Mouse (Mus musculus) heart, embryonic 10.5 days (tissue): ENCODE measurements around the gene Slc25a35. TPM values are rescaled to one million over a fixed set of nuclear protein-coding genes. Genes with fewer than 3 reads are reported as not detected.
A peak's percentile ranks its signal among the peaks of the same experiment; 100 is the strongest.
"Not testable (repeated sequence)": the region's sequence is repeated elsewhere in the genome, so short reads cannot be mapped to it uniquely, and the experiment has no call there.

ENCODE experiments used
- DNase-seq: peaks from one replicate; pipeline ENCODE4 v3.0.0-alpha.2; 2017; ENCODE audit warnings: low spot score
- H3K27ac ChIP-seq: fragments of 300-500 bp; sonication (generic); 2 replicates; pipeline ENCODE4 v1.5.1; 2016; ENCODE audit warnings: mild to moderate bottlenecking
- H3K27me3 ChIP-seq: fragments of 300-500 bp; sonication (generic); 2 replicates; pipeline ENCODE4 v1.6.1; 2016; ENCODE audit warnings: mild to moderate bottlenecking; ENCODE audit not compliant: poor library complexity, insufficient read depth, severe bottlenecking
- H3K36me3 ChIP-seq: fragments of 300-500 bp; sonication (generic); 2 replicates; pipeline ENCODE4 v1.6.1; 2016; ENCODE audit warnings: mild to moderate bottlenecking, moderate library complexity
- H3K4me1 ChIP-seq: fragments of 300-500 bp; sonication (generic); 2 replicates; pipeline ENCODE4 v1.6.1; 2016; ENCODE audit warnings: mild to moderate bottlenecking
- H3K4me3 ChIP-seq: fragments of 300-500 bp; sonication (generic); 2 replicates; pipeline ENCODE4 v1.5.1; 2016; ENCODE audit warnings: mild to moderate bottlenecking, moderate library complexity
- H3K9me3 ChIP-seq: fragments of 300-500 bp; sonication (generic); 2 replicates; pipeline ENCODE4 v1.6.1; 2016; ENCODE audit warnings: mild to moderate bottlenecking, moderate library complexity
- whole genome bisulfite sequencing: fragments of 180-500 bp; shearing (Covaris S2); methylation state at CpG from one replicate; pipeline ENCODE4 v1.1.7; 2016; 5-methylcytosine and 5-hydroxymethylcytosine counted together
- polyA plus RNA-seq: library from polyadenylated mRNA; unstranded; fragments of >200 nt; fragmentation: Nextera tagmentation; extraction: Ambion mirVana; gene quantifications from 2 replicates; pipeline ENCODE4 v1.2.1, GENCODE M21; 2016

Slc25a35 gene
- polyA plus RNA-seq, 1 experiment from 2014 or later = 1.5 TPM

DNA sequence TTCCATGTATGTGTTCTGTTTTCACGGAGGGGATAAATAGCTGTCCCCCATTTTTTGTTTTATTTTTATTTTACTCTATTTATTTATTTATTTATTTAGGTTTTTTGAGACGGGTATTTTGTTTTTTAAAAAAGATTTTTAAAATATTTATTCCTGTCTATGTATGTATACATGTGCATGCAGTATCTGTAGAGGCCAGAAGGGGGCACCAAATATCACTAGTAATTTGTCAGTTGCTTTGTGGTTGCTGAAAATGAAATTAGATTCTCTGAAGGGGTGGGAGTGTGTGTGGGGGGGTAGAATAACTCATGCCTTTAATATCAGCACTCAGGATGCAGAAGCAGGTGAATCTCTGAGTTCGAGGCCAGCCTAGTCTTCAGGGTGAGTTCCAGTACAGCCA is 2.1 kb upstream of the Slc25a35 start:
- Histone ChIP-seq H3K36me3 (no peaks in the 10 kb centered on the region), H3K9me3 (no peaks in the 10 kb centered on the region), H3K4me1 (peaks cover 22% of the 10 kb centered on the region), H3K4me3 (no peak overlapping the region), H3K27ac (no peak overlapping the region), H3K27me3 (peaks cover 19% of the 10 kb centered on the region; the same call in 1 of the 2 replicates)
- 26% methylated on average over 3 of the region's 3 CpGs for WGBS
- DNase-seq = no peak

DNA sequence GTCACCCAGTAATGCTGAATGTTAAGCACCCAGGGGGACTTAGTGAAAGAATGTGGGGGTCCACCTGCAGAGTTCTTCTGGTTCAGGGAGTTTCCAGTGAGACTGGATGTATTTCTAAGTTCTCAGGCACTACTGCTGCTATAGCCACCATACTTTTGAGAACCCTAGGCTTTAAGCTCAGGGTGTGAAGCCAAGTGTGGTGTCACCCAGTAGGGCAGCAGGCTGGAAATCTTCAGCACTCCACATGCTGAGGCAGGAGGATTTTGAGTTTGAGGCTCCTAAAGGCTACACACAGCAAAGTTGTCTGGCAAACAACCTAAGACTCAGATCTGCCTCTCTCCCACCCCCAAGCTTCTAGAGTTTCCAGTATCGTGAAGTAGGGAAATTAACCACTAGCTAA is 1.4 kb upstream of the Slc25a35 start:
- no peak for DNase-seq
- Histone ChIP-seq H3K27me3 (peaks cover 19% of the 10 kb centered on the region; the same call in 1 of the 2 replicates), H3K27ac (no peak overlapping the region), H3K36me3 (no peaks in the 10 kb centered on the region), H3K9me3 (no peaks in the 10 kb centered on the region), H3K4me3 (no peak overlapping the region), H3K4me1 (peaks cover 29% of the 10 kb centered on the region)
- WGBS = 53% methylated on average over 1 of the region's 1 CpGs

DNA sequence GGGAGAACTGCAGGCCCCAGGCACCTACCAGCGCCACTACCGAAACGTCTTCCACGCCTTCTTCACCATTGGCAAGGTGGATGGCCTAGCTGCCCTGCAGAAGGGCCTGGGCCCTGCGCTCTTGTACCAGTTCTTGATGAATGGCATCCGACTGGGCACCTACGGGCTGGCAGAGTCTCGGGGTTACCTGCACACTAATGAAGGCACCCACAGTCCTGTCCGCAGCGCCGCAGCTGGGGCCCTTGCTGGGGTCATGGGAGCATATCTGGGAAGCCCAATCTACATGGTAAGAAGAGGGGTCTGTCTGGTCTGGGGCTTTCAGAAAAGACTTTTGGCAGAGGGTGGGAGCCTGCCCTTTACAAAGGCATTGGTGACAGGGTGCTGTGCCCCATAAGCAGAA is 821 bp downstream of the Slc25a35 start:
- Histone ChIP-seq H3K9me3 (no peaks in the 10 kb centered on the region), H3K36me3 (no peaks in the 10 kb centered on the region), H3K4me3 (no peak overlapping the region), H3K27me3 (peaks cover 19% of the 10 kb centered on the region; the same call in 1 of the 2 replicates), H3K4me1 (peaks cover 44% of the 10 kb centered on the region), H3K27ac (no peak overlapping the region)
- no peak for DNase-seq
- 86% methylated on average over 11 of the region's 11 CpGs for WGBS

DNA sequence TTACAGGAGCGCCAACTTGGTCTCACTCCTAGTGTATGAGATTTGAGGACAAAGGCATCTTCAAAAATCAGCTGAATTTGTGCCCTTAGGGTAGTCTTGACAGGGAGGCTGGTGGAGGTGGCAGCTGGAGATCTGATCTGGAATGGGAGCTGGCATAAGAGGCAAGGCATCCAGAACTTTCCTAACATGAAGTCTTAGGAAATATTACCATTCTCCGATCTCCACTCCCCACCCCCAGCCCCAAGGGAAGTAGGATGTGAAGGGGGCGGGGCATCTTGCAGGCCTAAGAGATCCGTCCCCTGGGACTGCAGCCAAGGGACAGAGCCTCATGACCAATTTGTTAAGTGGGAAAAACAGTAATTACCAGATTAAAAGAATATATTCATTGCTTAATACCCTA is 2.3 kb downstream of the Slc25a35 start:
- Histone ChIP-seq H3K4me3 (no peak overlapping the region), H3K27ac (no peak overlapping the region), H3K9me3 (no peaks in the 10 kb centered on the region), H3K36me3 (no peaks in the 10 kb centered on the region), H3K27me3 (peaks cover 19% of the 10 kb centered on the region; the same call in 1 of the 2 replicates), H3K4me1 (peaks cover 47% of the 10 kb centered on the region)
- WGBS = 64% methylated on average over 4 of the region's 4 CpGs
- no peak for DNase-seq

DNA sequence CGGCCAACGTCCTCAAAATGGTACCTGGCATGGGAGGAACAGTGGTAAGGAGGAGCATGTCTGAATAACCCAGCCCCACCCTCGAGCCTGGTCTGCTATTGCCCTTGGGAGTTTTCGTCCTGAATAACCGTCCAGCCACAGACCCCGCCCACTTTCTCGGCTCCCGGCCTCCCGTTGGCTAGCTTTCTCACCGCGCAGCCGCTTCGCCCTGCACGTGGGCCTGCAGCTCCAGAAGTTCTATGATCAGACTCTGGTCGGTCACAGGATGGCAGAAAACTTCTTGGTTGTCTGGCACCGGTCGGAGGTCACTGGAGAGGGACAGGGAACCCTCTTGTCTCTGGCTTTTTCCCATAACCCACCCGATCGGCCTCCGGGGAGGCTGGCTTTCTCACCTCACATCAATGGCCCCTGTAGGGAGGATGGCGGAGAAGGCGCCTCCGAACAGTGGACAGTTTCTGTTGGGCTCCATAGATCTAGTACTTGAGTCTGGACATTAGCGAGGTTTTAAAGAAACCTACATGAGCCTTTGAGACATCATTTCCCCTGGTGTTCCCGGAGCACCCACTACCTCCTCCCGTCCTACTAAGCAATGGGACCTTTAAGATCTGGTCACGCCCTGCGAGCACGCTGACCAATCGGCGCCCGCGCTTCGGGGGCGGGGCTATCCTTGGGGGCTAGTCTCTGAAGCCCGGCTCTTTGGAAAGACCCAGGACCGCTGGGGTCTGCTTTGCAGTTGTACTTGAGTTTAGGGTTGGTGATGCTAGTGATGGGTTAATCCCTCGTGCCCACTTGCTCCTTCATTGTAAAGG is 5.5 kb downstream of the Slc25a35 start:
- Histone ChIP-seq H3K4me1 (peaks cover 33% of the 10 kb centered on the region), H3K27ac (peak overlapping the region; percentile 73)
- H3K36me3 ChIP-seq = not testable (repeated sequence)

DNA sequence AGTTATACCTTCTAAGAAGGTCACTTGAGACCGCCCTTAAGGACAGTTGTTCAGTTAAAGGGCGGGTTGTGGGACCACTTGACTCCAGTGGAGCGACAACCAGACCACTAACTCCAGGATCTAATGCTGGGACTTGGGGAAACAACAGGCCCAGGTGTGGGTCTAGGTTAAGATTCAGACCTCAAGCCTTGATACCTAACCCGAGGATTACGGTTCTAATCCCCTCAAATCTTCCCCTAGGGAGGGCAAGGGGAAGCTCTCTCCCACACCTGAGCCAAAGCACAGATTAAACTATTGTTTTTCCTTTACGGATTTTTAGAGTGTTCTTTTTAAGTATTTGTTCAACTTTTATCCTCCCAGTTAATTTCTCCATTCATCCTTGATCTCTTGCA is 6.1 kb downstream of the Slc25a35 start:
- peak overlapping the region; percentile 62 for H3K4me3 ChIP-seq
- peak overlapping the region; percentile 19; the same call in 1 of the 2 replicates for H3K27ac ChIP-seq
- no peak for DNase-seq

More for the DNA sequence above, 5.5 kb downstream of the Slc25a35 start:
- peak; percentile 94 for DNase-seq
- under 1% methylated on average over 38 of the region's 38 CpGs for WGBS
- Histone ChIP-seq H3K27me3 (peaks cover 18% of the 10 kb centered on the region; the same call in 1 of the 2 replicates), H3K4me3 (peak overlapping the region; percentile 62)
- H3K9me3 ChIP-seq = not testable (repeated sequence)

DNA sequence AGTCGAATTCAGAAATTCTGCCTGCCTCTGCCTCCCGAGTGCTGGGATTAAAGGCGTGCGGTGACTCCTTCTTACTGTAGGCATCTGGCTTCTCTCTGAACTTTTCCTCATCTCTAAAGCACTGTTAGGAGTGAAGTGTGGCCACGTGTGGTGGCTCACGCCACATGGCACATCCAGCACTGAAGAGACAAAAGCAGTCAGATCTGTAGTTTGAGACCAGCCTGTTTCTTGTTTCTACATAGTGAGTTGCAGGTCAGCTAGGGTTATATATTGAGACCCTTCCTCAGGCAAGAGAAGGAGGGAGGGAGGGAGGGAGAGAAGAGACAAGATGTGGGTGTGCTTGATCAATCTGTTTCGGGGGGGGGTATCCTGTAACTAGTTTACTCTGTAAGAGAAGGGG is 7.2 kb downstream of the Slc25a35 start, which contains the start of gene Rangrf:
TSS of gene Rangrf (minus strand) at position 101 of the 400 bp plus-strand sequence.
- WGBS = 69% methylated on average over 7 of the region's 7 CpGs
- Histone ChIP-seq H3K36me3 (no peaks in the 10 kb centered on the region), H3K27ac (peak within 1 kb of the TSS; percentile 19; the same call in 1 of the 2 replicates), H3K4me3 (peak within 1 kb of the TSS; percentile 62), H3K27me3 (peaks cover 1% of the 10 kb centered on the region; the same call in 1 of the 2 replicates), H3K9me3 (no peaks in the 10 kb centered on the region), H3K4me1 (peaks cover 29% of the 10 kb centered on the region)
- DNase-seq = no peak

More for the DNA sequence above, 6.1 kb downstream of the Slc25a35 start:
- WGBS = 30% methylated on average over 6 of the region's 6 CpGs
- H3K36me3 ChIP-seq = no peaks in the 10 kb centered on the region
- H3K9me3 ChIP-seq = no peaks in the 10 kb centered on the region
- peaks cover 29% of the 10 kb centered on the region for H3K4me1 ChIP-seq
- H3K27me3 ChIP-seq = peaks cover 12% of the 10 kb centered on the region; the same call in 1 of the 2 replicates

DNA sequence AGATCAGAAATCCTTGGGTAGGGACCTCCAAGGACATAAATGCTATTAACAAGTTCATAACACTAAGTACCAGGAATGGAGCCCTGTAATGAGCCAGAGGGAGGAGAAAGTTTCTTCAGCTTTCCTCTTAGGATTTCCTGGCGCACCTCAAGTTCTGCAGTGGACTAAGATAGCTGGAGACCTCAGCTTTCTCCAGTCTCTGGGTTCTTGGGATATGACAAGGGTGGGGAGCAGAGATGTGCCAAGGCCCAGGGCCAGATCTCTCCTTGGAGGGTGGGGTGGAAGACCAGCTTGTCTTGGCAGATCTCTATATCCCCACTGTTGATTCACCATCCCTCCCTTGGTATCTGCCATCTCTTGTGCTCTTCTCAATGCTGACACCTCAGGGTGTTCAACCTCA is 7.7 kb downstream of the Slc25a35 start:
- no peak overlapping the region for H3K4me3 ChIP-seq
- no peak overlapping the region for H3K27ac ChIP-seq
- DNase-seq = no peak
- H3K36me3 ChIP-seq = no peaks in the 10 kb centered on the region
- WGBS = 72% methylated on average over 1 of the region's 1 CpGs
- no peaks in the 10 kb centered on the region; the same call in 1 of the 2 replicates for H3K27me3 ChIP-seq
- no peaks in the 10 kb centered on the region for H3K9me3 ChIP-seq
- H3K4me1 ChIP-seq = peaks cover 27% of the 10 kb centered on the region

DNA sequence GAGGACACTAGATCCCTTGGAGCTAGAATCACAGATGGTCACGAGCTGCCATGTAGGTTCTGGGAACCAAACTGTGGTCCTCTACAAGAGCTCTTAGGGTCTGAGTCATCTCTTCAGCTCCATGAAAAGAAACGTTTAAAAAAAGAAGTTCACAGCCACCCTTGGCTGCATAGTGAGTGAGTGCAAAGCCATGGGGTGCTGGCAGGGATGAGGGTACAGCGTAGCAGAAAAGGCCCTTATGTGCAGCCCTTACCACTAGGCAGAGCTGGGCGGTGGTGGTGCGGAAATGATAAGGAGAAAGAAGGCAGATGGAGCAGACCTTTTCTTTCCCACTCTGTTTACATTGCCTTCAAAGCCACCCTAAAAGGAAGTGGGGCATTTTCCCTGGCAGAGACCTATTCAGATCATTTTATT is 11.4 kb downstream of the Slc25a35 start:
- Histone ChIP-seq H3K9me3 (no peaks in the 10 kb centered on the region), H3K4me3 (no peak overlapping the region), H3K27me3 (no peaks in the 10 kb centered on the region; the same call in 1 of the 2 replicates), H3K27ac (no peak overlapping the region), H3K36me3 (no peaks in the 10 kb centered on the region), H3K4me1 (no peaks in the 10 kb centered on the region)
- 33% methylated on average over 5 of the region's 5 CpGs for WGBS
- no peak for DNase-seq

DNA sequence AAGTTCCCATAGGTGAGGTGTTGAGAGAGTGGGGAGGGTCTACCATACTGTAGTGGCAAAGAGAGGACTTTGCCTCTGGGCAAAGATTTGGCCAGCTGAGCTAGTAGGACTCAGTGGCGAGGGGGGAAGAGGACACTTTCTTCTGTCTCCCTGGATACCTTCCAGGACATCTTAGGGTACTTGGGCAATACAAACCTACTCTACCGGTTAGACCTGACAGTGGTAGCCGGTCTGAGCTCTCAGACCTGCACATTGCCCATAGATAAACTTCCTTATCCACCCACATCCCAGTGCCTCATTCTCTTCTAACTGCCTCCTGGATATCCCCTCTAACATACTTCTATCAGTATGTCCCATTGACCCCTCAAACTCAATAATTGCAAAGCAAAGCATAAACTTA is 13.0 kb downstream of the Slc25a35 start:
- Histone ChIP-seq H3K9me3 (no peaks in the 10 kb centered on the region), H3K4me3 (no peak overlapping the region), H3K27ac (no peak overlapping the region), H3K4me1 (no peaks in the 10 kb centered on the region), H3K36me3 (no peaks in the 10 kb centered on the region), H3K27me3 (no peaks in the 10 kb centered on the region)
- DNase-seq = no peak
- 74% methylated on average over 3 of the region's 3 CpGs for WGBS

DNA sequence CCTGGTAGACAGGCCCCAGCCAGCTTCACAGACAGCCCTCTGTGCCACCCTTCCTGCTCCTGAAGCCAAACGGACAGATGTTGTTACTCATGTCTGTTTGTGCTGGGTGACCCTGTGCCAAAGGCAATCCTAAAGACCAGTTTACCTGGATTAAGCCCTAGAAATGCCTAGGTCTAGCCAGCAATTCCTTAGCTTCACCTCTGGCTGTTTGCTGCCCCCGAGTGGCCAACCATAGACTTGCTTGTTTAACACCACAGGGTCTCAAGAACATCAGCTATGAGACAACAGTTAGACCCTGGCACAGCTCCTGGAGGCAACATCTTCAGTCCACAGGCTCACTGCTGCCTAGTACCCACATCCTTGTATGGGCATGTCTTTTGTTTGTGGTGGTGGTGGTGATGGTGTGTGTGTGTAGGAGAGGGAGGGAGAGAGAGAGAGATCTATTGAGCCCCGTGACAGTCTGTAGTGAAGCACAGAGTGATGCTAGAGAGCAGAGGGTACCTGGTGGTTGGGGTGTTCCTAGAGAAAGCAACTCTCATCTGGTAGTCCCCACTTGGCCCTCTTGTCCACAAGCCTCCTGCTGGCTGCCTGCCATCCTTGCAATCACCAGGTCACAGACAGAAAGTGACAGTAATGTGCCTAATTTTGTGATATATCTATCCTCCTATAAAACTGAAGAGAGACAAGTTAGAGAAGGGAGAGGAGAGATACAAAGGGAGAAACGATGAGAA is 14.9 kb downstream of the Slc25a35 start:
- peaks cover 15% of the 10 kb centered on the region for H3K36me3 ChIP-seq
- no peaks in the 10 kb centered on the region for H3K27me3 ChIP-seq
- no peak overlapping the region for H3K27ac ChIP-seq
- no peak overlapping the region for H3K4me3 ChIP-seq
- 30% methylated on average over 4 of the region's 4 CpGs for WGBS
- H3K9me3 ChIP-seq = no peaks in the 10 kb centered on the region
- no peak for DNase-seq
- no peaks in the 10 kb centered on the region for H3K4me1 ChIP-seq

DNA sequence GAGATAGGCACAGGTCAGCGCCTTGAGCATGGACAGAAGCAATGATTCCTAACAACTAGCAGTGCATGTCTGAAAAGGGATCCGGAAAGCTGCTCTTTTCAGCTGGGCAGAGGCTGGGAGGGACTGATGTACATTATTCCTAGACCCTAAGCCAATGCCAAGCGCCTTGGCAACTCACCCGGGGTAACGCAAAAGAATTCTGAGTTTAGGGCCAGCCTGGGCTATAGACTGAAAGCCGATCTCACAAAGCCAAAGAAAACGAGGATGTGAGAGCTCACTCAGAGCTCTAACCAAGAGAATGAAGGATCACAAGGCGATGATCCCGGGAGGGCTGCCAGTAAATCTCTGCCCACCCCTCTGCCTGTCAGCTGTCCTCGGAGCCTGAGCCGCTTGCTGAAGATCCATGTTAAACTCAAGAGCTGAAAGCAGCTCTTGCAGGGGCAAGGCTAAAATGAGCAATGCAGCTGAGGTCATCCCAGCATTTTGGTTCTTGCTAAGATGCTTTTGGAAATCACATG is 19.5 kb downstream of the Slc25a35 start:
- no peak overlapping the region for H3K4me3 ChIP-seq
- 0 out of 2 replicates have a peak, but pooled peaks cover 2% of the 10 kb centered on the region for H3K4me1 ChIP-seq
- H3K9me3 ChIP-seq = no peaks in the 10 kb centered on the region
- H3K36me3 ChIP-seq = peaks cover 59% of the 10 kb centered on the region
- H3K27ac ChIP-seq = no peak overlapping the region
- 92% methylated on average over 11 of the region's 11 CpGs for WGBS
- DNase-seq = no peak
- H3K27me3 ChIP-seq = no peaks in the 10 kb centered on the region

DNA sequence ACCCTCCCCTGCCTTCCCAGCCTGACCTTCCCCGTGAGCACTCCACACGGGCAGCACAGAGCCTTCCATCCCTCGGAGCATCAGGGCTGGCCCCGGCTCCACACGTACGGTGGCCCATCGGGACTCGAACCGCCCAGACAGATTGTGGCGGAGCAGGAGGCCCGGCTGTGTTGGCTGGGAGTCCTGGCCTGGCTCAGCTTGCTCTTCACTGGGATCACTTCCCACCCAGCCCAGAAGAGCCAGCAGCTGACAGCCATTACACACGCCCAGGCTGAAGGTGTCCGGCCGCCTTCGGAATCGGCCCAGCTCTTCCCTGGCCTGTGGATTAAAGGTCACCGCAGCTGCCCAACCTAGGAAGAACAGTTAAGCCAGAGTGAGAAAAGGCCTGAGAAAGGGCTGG is 20.4 kb downstream of the Slc25a35 start:
- H3K4me3 ChIP-seq = no peak overlapping the region

More for the DNA sequence above, 20.4 kb downstream of the Slc25a35 start:
- 0 out of 2 replicates have a peak, but pooled peaks cover 2% of the 10 kb centered on the region for H3K4me1 ChIP-seq
- H3K9me3 ChIP-seq = no peaks in the 10 kb centered on the region
- 93% methylated on average over 17 of the region's 17 CpGs for WGBS
- H3K27ac ChIP-seq = no peak overlapping the region
- no peak for DNase-seq
- H3K27me3 ChIP-seq = no peaks in the 10 kb centered on the region
- H3K36me3 ChIP-seq = peaks cover 69% of the 10 kb centered on the region
